Mouse (Mus musculus) cerebellum, adult 8-10 months (tissue): Measurements from ENCODE around the gene Rpl11.
"Not testable (repeated sequence)": the region's sequence is repeated elsewhere in the genome, so short reads cannot be mapped to it uniquely, and the experiment has no call there.

ENCODE experiments used
- DNase-seq: peaks from one replicate; pipeline ENCODE4 v3.0.0; 2022

Rpl11 gene

DNA sequence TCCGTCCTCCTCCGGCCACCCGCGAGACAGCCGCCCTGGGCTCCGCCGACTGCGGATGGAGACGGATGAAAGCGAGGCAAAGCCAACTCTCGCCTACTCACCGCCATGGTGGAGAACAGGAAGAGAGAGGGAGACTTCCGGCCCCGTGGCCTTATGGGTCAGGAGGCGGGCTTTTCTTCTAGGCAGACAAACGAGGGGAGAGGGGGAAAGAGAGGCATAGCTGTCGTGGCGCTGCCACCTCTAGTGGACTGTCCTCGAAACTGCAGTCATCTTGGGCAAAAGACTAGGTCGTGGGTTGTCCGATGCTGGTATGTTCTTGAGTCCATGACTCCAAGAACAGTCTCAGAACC is at the start of gene Rpl11:
Rpl11 (minus strand) TSS at position 182 of the 350 bp plus-strand sequence.
- peak; percentile 87 for DNase-seq

DNA sequence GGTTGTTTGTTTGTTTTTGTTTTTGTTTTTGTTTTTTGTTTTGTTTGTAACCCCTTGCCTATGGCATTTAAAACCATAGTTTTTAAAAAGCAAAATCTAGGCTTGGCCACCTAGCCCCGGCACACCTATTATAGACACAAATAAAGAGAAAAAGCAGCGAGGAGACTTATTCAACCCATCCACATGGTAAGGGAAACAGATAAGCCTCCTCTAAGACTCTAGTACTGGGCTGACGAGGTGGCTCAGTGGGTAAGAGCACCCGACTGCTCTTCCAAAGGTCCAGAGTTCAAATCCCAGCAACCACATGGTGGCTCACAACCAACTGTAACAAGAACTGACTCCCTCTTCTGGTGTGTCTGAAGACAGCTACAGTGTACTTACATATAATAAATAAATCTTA is 48.5 kb upstream of the Rpl11 start:
- not testable (repeated sequence) for DNase-seq

GRCm38 (mm10) chr4:136100396-136101070 is 47.3 kb upstream of the Rpl11 start:
- DNase-seq, result no peak

GRCm38 (mm10) chr4:136098446-136098845 is 45.2 kb upstream of the Rpl11 start:
- no peak for DNase-seq

DNA sequence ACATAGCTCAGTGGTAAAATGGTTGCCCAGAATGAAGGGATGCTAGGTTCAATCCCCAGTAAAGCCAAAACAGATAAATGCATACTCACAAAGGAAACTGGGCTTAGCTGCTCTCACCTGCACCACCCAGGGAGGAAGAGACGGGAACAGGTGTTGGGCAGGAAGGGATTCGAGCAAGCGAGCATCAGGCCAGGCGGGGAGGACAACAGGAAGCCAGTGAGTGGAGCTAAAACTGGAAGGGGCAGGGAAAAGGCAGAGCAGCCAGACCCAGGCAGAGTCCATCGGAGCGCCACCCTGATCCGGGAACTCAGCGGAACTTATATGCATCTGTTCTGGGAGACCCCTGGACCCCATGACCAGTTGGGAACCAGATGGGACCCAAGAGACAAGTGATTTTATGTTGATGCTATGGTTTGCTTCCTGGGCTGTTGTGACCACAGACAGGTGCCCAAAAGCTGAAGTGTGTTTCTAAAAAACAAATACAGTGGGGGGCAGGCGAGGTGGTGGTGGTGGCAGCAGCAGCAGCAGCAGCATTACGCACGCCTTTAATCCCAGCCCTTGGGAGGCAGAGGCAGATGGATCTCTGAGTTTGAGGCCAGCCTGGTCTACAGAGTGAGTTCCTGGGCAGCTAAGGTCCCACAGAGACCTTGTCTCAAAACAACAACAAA is 43.4 kb upstream of the Rpl11 start:
- no peak for DNase-seq

DNA sequence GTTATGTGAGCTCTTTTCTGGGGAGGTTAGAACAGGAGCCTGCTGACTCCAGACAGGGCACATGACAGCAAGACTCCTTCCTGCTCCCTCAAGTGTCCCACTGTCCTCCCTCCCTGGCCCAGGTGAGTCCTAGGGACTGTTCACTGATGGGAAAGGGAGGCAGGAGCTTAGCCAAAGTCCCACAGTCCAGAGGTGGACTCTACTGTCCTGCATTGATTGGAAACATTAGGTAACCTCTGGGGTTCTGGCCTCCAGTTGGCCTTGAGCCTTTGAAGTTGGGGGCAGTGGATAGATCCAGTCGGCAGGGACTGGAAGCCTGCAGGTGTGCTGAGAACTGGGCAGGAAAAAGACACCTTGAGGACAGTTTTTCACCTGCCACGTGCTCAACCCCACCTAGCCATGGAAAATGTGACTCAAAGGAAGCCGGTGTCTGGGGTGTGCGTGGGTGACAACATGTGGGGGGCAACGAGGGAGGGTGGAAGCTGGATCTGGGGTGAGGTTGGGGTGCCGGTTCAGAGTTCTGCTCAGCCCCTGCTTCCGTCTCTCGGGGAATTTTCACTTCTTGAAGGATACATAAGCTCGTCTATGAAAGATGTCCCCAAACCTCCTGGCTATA is 42.4 kb upstream of the Rpl11 start:
- no peak for DNase-seq

DNA sequence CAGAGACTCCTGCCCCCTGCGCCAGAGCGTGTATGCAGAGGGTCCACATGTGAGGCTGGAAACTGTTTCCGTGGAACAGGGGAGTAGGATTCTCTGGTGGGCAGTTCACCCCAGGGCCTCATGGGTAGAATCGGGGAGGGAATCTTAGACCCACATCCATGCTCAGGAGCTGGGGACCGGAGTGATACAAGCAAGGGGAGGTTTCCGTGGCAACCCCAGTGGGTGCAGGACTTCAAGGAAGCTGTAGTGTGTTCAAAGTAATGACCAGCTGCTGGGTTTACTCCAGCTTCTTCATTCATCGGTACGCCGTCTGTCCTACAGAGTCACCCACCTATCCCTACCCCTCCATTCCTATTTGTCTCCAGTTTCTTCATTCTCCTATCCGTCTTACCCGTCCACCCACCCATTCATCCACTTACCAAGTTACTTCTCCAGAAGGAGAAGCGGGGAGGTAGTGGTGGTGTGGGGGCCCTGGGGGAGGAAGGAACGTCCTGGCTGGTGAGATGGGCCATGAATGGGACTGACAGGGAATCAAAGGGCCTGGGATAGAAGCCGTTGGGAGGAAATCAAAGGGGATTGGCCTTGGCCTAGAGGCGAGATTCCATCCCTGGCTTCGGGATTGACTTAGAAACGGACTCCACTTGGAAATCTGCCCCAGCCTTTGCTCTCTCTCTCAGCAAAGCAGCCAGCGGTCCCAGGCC is 41.4 kb upstream of the Rpl11 start:
- DNase-seq, result peak; percentile 7

DNA sequence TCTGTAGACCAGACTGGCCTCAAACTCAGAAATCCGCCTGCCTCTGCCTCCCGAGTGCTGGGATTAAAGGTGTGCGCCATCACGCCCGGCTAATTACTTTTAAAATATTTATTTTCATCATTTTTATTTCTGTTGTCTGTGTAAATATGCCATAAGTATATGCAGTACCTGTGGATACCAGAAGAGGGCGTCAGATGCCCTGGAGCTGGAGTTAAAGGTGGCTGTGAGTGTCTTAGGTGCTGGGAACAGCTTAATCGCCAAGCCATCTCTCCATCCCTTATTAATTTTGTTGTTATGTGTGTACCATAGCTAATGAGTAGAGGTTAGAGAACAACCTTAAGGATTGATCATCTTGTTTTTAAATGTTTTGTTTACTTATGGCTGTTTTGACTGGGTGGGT is 39.3 kb upstream of the Rpl11 start:
- no peak for DNase-seq

DNA sequence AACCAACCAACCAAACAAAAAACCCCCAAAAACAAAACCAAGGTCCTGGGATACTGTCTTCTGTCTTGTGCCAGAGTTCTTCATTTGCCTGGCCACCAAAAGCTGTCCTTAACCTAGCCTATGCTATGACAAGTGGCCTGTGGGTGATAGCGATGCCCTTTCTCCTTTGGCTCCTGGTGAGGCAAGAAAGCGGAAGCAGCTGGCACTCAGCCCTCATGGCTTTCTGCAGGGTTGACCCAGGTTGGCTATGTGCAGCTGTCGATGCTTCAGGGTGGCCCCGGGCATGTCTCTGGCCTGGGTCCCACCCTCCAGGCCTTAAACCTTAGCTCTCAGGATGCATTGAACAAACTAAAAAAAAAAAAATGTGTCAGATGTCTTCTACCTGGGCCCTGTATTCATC is 38.1 kb upstream of the Rpl11 start:
- DNase-seq, result no peak

- no peak for DNase-seq
Measured at GRCm38 (mm10) chr4:136089748-136090583, 36.7 kb upstream of the Rpl11 start.

GRCm38 (mm10) chr4:136088971-136089747 is 35.9 kb upstream of the Rpl11 start:
- no peak for DNase-seq

- no peak for DNase-seq
Measured at GRCm38 (mm10) chr4:136088364-136088763, 35.1 kb upstream of the Rpl11 start.

DNA sequence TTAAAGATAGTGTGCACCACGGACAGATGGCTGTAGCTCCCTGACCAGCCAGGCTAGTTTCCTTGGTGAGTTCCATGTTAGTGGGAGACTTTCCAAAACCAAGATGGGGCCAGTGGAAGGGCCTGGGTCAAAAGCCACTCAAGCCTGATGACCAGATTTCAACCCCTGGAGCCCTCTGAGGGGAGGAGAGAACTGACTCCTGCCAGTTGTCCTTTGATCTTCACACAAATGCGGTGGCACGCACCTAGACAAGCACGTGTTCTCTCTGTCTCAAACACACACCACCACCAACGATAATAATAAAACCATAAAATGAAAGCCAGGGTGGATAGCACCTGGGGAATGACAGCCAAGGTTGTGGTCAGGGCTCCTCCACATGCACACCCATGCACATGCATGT is 34.0 kb upstream of the Rpl11 start:
- DNase-seq, result no peak

GRCm38 (mm10) chr4:136084840-136085239 is 31.6 kb upstream of the Rpl11 start:
- no peak for DNase-seq

- DNase-seq, result no peak
Measured at GRCm38 (mm10) chr4:136083269-136084105, 30.3 kb upstream of the Rpl11 start.

GRCm38 (mm10) chr4:136081729-136082128 is 28.5 kb upstream of the Rpl11 start:
- DNase-seq, result no peak

- no peak for DNase-seq
Measured at GRCm38 (mm10) chr4:136078649-136079048, 25.4 kb upstream of the Rpl11 start.

- DNase-seq, result no peak
Measured at GRCm38 (mm10) chr4:136076776-136077538, 23.7 kb upstream of the Rpl11 start.

- peak; percentile 69 for DNase-seq
Measured at GRCm38 (mm10) chr4:136071178-136071714, 18.0 kb upstream of the Rpl11 start.

DNA sequence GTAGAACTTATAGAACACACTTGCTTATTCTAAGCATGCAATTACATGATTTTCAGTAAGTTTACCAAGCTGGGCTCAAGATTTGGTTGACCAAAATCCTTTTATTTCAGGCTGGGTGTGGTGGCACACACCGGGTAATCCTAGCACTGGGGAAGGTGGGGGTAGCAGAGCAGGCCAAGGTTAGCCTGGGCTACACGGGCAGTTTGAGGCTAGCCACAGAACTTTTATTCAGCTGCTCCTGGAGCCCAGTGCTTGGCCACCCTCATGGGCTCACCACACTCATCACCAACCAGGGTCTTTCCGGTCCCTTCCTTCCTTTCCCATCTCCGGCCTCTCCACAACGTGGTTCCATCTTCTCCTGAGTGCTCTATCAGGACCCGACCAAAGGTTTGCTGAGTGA is 17.4 kb upstream of the Rpl11 start:
- no peak for DNase-seq
